Mouse (Mus musculus) monocyte, adult 2 months (primary cell): ENCODE measurements around the gene Hilpda.

Experiments used
- DNase-seq, 2 experiments: peaks; one replicate each; pipeline ENCODE4 v3.0.0; 2022; ENCODE audit warnings: low spot score in 2 of 2, low read depth in 1 of 2

The Hilpda gene

GRCm38 (mm10) chr6:29276746-29277145, 4.5 kb downstream of the Hilpda start:
- DNase-seq = no peak

- DNase-seq = no peak
Observed at GRCm38 (mm10) chr6:29278513-29279267, 6.4 kb downstream of the Hilpda start.

- DNase-seq = no peak
Observed at GRCm38 (mm10) chr6:29279293-29279692, 7.0 kb downstream of the Hilpda start, which contains the start of gene Fam71f2. TSS of gene Fam71f2 (plus strand) at chr6:29279593.

- no peak for DNase-seq
Observed at GRCm38 (mm10) chr6:29280671-29281070, 8.4 kb downstream of the Hilpda start.

GRCm38 (mm10) chr6:29286870-29287269, 14.6 kb downstream of the Hilpda start:
- DNase-seq = no peak

- DNase-seq = no peak
Observed at GRCm38 (mm10) chr6:29287481-29287880, 15.2 kb downstream of the Hilpda start.

- no peak for DNase-seq
Observed at GRCm38 (mm10) chr6:29287944-29288343, 15.7 kb downstream of the Hilpda start.

GRCm38 (mm10) chr6:29288651-29289050, 16.4 kb downstream of the Hilpda start:
- DNase-seq = no peak

GRCm38 (mm10) chr6:29299112-29299511, 26.8 kb downstream of the Hilpda start:
- no peak for DNase-seq

GRCm38 (mm10) chr6:29303251-29303650, 31.0 kb downstream of the Hilpda start:
- DNase-seq = no peak

- no peak for DNase-seq
Observed at GRCm38 (mm10) chr6:29303726-29304125, 31.4 kb downstream of the Hilpda start.

- DNase-seq = no peak
Observed at GRCm38 (mm10) chr6:29305462-29305861, 33.2 kb downstream of the Hilpda start.

- DNase-seq = no peak
Observed at GRCm38 (mm10) chr6:29308846-29309605, 36.7 kb downstream of the Hilpda start.

GRCm38 (mm10) chr6:29313690-29314202, 41.5 kb downstream of the Hilpda start:
- no peak for DNase-seq

GRCm38 (mm10) chr6:29317286-29317685, 45.0 kb downstream of the Hilpda start:
- DNase-seq = no peak

- no peak for DNase-seq
Observed at GRCm38 (mm10) chr6:29317941-29318340, 45.7 kb downstream of the Hilpda start.

- no peak for DNase-seq
Observed at GRCm38 (mm10) chr6:29318879-29319278, 46.6 kb downstream of the Hilpda start, which contains the start of gene Fam71f1. TSS of gene Fam71f1 (plus strand) at chr6:29319140.

- DNase-seq = no peak
Observed at GRCm38 (mm10) chr6:29321586-29321985, 49.3 kb downstream of the Hilpda start.

- no peak for DNase-seq
Observed at GRCm38 (mm10) chr6:29322147-29322546, 49.9 kb downstream of the Hilpda start.

- DNase-seq = no peak
Observed at GRCm38 (mm10) chr6:29322735-29323134, 50.4 kb downstream of the Hilpda start.
